Mouse (Mus musculus): Measurements from ENCODE around the gene Urod.

DNA sequence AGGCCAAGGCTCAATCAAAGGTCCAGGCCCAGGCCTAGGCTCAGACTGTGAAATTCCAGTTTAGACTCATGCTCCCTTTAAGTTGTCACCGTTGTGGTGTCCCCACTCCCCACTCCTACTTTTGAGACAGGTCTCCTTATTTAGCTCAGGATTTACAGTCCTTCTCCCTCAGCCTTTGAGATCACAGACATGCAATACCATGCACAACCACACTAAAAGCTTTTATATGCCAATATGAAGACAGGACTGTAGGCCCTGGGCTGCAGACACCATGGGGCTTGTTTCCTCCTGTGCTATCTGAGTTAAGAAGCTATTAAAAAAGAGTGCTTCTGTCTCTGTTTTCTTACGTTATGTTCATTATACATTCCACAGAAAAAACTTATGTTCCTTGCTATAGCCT, 23.5 kb upstream of the Urod start:
- TF ChIP-seq POLR2A (IDR thresholded peaks at IDR 0.05; ENCODE audit: low read depth, low read length) (no peak), CTCF (IDR thresholded peaks at IDR 0.05; ENCODE audit: extremely low read depth, insufficient read depth, insufficient read length, insufficient replicate concordance) (no peak)

Data from spleen, adult 2 months (tissue).